Mouse (Mus musculus): ENCODE measurements around the gene Speg.

The Speg gene

DNA sequence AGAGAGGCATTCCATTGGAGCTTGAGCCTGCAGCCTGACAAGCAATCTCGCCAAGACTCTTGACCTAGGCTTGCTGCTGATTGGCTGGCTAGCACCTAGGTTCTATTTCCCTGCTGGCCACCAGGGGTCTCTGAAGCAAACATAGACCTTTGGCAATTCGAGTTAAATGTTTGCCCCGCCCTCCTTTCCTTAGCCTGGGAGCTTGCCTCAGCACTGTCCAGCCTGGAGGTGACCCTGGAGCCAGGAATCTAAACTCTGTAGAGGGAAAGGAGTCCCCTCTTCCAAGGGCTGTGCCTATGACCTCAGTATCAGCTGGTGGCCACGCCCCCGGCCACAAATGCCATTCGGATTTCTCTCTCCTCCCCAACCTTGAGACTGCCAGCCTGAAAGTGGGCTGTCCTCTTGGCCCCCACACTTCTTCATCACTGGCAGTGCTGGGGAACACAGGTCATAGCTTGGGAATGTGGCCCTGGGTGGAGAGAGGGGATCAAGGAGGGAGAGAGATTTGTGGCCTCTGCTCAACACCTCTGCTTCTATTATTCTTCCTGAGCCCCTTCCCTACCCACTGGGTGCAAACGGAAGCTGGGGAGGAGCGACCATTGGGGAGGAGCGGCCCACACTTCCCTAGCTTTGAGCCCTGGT is 23.8 kb downstream of the Speg start:
- peak; percentile 81 to 84 for DNase-seq

DNA sequence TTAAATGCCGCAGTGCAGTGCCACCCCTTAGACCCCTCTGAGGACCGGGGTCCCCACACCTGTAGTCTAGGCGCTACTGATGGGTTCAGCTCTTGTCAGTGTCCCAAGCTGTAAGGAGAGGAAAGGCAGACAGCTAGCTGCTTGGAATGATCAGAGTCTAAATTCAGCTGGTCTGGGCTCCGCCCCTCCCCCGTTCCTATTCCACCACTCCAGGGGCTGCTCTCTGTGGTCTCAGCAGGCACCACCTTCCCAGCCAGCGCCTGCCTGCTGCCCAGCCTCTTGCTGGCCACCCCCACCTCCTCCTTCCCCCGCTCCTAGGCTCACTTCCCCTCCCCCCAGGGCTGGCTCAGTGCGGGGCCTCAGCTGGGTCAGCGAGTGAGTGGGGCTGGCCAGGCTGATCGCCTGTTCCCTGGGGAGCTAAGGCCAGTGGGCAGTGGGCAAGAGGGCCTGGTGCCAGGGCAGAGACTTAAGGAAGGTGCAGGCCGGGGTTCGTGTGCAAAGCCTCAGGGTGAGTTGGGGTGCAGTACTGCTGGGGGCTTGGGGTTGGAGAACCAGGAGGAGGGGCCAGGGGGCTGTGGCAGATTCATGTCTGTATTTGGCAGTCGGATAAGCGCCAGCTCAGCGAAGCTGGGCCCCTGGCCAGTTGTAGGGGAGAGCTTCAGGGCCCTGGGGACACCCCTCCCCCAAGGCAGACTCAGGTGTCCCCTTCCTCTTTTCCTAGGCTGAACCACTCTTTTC is 24.8 kb downstream of the Speg start:
- peak; percentile 49 to 63 for DNase-seq

DNA sequence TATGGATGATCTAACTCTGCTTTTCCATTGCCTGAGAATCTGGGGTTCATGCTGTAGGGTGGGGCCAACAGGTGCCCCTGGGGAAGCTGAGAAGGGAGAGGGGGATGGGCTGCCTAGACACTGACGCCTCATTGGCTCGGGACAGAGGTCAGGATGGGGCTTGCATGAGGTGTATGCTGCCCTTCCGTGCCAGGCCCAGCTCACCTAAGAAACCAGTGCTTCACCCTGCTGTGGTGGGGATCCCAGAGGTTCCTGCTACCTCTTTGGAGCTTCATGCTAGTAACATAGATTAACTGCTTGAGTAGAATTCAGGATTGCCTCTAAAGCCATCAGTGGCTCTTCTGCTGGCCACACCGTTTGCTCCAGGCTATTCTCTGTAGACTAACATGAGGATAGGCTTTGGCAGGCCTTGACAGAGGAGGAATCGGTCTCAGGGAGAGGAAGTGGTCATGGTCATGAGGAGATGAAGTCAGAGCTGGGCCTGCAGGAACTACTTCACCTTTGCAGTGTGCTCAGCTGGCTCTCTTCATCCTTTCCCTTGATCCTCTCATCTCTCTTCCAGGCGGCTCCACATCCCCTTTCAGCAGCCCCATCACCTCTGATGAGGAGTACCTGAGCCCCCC is 25.5 kb downstream of the Speg start:
- DNase-seq, result no peak

DNA sequence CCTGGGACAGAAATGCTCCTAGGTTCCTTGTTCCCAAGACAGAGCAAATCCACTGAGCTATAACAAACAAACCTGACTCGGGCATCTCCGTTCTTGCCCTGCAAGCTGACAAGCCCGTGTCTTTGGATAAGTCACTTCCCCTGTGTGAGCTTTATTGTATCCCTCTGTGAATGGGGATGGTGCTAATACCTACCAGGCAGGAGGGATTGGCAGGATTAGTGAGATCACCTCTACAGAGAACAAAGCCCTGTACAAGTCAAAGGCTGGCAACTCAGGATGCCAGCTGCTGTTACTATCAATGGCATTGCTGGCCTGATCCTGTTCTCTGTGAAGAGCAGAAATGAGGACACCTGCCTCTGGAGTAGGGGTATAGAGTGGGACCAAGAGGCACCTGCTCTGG is 30.4 kb downstream of the Speg start:
- no peak for DNase-seq

DNA sequence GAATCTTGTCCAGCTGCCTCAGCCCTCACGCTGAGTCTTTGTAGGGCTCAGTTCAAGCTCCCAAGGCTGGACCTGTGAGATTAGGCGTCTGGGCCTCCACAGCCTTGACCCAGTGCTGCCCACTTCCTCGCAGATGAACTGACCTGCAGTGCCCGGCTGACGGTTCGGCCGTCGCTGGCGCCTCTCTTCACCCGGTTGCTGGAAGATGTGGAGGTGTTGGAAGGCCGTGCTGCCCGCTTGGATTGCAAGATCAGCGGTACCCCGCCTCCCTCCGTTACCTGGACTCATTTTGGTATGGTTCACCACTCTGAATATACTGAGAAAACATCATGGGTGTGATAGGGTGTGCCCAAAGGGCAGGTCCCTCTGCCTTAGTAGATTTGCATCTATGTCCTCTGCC is 31.1 kb downstream of the Speg start:
- no peak for DNase-seq

DNA sequence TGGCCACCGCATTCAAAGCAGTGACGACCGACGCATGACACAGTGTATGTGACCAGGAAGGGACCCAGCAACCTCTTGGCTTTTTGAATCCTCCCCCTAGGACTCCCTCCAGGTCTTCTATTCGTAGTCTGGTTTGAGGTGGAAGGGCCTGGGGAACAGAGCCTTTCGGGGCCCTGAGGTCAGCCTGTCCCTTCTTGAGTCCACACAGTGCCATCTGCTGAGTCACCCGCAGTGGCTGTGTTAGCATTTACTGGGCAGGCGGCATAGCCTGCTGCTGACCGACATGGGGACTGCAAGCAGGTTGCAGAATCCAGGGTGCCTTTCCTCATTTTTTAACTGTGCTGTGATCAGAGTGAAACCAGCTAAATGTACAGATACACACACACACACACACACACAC is 32.0 kb downstream of the Speg start:
- no peak for DNase-seq

DNA sequence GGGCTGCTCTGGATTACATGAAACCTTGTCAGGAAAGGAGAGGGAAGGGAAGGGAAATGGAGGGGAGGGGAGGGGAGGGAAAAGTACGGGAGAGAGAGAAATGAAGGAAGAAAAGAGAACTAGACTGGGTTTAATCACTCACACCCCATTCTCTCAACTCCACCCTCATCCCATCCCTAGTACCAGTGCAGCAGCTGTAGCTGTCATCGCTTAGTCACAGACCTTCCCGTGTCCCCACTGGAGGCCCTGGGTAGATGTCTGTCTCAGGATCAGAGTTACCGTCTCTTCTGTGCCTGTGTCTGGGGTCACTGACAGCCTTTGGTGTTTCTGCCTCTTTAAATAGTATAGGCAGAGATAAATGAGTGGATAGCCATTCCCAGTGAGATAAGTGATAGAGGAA is 33.1 kb downstream of the Speg start:
- no peak for DNase-seq

DNA sequence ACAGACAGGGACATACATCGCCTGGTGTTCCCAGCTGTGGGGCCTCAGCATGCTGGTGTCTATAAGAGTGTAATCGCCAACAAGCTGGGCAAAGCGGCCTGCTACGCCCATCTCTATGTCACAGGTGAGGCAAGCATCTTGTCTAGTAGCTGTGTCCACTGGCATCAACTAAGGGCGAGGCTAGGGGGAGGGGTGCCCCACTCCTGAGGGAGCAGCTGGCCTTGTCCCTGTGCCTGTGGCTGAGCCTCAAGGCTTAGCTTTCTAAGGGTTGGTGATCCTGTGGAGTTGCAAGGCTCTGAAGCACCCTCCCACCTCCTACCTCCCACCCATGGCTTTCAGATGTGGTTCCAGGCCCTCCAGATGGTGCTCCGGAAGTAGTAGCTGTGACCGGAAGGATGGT is 34.9 kb downstream of the Speg start:
- DNase-seq, result no peak

DNA sequence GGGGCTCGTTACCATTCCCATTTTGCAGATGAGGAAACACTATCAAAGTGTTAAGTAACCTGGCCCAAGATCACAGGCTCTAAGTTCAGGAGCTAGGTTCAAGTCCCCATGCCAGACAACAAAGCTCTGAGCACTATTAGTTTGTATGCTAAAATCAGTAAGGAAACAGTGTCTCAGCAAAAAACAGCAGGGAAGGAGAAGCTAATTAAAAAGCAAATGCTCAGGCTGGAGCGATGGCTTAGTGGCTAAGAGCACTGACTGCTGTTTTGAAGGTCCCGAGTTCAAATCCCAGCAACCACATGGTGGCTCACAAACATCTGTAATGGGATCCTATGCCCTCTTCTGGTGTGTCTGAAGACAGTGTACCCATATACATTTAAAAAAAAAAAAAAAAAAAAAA is 37.1 kb downstream of the Speg start:
- no peak for DNase-seq

DNA sequence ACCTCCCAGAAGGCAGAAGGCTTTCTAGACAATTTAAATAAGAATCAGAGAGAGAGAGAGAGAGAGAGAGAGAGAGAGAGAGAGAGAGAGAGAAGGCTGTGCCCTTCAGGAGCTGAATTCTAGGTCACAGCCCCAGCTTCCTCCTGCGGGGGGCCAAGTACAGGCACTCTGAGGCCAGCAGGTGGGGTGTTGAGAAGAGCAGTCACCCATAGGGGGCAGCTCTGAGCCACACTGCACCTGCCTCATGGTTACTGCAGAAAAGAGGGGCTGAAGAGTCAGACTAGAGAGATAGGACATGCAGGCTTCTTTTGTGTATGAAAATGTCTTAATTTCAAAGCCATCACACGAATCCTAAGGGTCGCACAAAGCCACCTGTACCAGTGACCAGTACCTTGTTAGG is 38.7 kb downstream of the Speg start:
- peak; percentile 76 to 82 for DNase-seq

DNA sequence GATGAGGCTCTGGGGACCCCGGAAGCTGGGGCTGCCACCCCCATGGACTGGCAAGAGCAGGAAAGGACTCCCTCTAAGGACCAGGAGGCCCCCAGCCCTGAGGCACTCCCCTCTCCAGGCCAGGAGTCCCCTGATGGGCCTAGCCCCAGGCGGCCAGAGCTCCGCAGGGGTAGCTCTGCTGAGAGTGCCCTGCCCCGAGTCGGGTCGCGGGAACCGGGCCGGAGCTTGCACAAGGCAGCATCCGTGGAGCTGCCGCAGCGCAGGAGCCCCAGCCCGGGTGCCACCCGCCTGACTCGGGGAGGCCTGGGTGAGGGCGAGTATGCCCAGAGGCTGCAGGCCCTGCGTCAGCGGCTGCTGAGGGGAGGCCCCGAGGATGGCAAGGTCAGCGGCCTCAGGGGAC is 46.7 kb downstream of the Speg start:
- no peak for DNase-seq

DNA sequence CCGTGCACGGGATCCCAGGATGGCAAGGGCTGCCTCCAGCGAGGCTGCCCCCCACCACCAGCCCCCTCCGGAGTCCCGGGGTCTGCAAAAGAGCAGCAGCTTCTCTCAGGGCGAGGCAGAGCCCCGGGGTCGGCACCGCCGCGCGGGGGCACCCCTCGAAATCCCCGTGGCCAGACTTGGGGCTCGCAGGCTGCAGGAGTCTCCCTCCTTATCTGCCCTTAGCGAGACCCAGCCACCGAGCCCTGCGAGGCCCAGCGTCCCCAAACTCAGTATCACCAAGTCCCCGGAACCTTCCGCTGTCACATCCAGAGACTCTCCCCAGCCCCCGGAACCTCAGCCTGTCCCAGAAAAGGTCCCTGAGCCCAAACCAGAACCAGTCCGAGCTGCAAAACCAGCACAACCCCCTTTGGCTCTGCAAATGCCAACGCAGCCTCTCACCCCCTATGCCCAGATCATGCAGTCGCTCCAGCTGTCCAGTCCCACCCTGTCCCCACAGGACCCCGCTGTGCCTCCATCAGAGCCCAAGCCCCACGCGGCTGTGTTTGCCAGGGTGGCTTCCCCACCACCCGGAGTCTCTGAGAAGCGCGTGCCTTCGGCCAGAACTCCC is 47.2 kb downstream of the Speg start:
- DNase-seq, result peak in 1 of 2 experiments; percentile 36

DNA sequence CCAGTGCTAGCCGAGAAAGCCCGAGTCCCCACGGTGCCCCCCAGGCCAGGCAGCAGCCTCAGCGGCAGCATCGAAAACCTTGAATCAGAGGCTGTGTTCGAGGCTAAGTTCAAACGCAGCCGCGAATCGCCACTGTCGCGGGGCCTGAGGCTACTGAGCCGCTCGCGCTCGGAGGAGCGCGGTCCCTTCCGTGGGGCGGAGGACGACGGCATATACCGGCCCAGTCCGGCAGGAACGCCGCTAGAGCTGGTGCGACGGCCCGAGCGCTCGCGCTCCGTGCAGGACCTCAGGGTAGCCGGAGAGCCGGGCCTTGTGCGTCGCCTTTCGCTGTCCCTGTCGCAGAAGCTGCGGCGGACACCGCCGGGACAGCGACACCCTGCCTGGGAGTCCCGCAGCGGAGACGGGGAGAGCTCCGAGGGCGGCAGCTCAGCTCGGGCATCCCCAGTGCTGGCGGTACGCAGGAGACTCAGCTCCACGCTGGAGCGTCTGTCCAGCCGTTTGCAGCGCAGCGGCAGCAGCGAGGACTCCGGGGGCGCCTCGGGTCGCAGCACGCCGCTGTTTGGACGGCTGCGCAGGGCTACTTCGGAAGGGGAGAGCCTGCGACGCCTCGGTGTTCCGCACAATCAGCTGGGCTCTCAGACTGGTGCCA is 47.9 kb downstream of the Speg start:
- peak in 1 of 2 experiments; percentile 51 for DNase-seq

DNA sequence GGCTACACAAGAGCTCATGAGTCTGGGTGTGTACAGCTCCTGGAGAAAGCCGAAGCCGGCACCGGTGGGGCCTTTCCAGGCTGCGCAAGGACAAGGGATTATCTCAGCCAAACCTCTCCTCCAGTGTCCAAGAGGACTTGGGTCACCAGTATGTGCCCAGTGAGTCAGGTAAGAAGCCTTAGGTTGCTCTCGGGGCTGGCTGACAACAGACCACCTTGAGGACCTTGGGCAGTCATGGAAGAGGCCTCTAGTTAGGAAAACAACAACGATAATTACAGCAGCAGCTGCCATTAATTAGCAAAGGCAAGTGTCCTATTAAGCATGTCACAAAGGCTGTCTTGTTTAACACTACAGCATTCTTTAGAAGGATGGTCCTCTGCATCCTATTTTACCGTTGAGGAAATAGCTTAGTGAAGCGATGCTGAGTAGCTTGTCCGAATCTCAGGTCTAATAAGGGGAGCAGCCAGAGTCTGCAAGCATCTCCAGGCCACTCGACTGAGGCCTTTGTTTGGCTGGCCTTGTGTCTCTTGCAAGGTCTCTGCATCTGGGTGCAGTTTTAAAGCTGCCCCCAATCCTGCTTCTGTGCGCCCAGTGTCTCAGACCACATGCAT is 48.8 kb downstream of the Speg start:
- DNase-seq, result no peak

DNA sequence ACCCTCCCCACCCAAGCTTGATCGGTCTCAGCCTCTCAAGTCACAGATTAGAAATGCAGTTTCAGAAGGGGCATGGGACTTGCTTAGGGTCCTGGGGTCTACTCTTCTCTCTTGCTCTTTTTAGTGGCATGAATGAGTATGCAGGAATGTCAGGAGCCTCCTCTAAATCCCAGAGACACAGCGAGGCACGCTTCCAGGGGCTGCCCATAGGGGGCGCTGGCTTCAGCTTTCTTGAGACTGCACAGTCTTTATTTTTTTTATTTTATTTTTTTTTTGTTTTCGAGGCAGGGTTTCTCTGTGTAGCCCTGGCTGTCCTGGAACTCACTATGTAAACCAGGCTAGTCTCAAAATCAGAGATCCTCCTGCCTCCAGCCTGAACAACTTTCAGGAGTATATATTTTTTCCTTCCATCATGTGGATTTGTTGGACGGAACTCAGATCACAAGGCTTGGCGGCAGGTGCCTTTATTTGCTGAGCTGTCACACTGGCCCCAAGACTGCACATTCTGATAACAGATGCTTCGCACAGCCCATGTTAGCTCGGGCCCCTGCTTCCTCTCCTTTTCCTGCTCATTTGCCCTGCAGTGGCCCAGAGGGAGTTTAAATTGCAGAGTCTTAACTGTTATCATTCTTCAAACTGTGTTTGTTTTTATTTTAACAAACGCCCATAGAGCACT is 50.8 kb downstream of the Speg start:
- DNase-seq, result peak; percentile 76 to 85

DNA sequence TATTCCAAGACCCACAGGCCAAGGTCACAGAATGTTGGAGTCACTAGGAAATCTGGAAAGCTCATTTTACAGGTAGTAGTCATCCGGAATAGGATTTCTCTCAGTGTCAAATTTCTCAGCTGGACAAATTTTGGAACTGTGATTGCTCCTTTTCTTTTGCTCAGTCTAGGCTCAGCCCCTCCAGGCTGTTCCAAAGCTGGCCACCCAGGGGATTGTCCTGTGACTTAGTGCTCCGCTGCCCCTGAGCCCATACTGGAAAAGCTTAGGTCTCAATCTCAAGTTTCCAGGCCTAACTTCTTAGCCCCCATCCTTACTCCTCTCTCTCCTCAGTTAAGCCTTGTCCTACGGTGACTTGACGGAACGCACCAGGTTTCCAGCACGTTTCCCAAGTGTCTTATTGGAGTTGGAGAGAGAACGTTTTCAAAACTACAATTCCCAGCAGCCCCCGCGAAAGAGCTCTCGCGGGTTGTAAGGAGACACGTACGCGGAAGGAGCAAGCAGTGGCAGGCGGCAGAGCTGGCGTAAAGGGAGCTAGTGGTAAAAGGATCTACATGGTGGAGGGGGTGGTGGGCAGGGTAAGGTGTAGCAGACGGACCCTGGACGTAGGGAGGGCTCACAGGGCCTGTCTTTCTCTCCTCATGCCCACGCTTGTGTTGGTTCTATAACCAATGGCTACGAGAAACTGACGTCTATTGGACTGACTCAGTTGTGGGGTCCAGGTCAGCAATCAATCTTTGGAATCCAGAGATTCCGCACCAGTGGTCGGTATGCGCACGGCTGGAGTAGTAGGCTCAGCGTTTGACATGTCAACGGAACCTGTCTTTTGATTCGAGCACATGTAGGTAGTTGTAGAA is 60.6 kb downstream of the Speg start, which contains the start of gene Gmppa:
TSS of gene Gmppa (plus strand) at position 456 of the 854 bp plus-strand sequence.
- peak; percentile 84 to 87 for DNase-seq

DNA sequence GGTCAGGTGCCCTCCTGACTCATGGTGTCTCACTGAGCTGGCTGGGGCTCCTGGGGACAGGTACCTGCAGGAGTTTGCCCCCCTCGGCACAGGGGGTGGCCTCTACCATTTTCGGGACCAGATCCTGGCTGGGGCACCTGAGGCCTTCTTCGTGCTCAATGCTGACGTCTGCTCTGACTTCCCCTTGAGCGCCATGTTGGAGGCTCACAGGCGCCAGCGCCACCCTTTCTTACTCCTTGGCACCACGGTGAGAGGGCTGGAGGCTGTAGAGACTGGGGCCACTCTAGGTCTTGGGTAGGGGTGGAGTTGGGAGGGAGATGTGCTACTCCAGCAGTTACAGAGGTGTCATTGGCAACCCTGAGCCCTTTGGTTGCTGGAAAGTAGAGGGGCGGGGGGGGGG is 63.7 kb downstream of the Speg start:
- DNase-seq, result no peak

DNA sequence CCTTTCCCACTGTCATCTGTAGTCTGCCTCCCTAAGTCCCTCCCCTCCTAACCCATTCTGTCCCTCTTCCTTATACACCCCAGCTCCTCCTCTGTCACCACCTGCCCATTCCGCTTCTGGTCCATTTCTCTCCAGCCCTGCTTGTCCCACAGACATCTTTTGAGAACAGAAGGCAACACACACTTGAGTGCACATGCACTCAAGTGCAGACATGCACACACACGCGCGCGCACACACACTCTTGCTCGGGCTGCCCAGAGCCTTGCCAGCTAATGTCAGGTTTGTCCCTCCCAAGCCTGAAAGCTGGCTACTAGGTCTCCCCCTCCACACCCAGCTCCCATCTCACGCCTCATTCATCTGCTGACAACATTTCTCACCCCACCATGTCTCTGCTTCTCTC is 65.6 kb downstream of the Speg start:
- DNase-seq, result peak; percentile 69 to 79

DNA sequence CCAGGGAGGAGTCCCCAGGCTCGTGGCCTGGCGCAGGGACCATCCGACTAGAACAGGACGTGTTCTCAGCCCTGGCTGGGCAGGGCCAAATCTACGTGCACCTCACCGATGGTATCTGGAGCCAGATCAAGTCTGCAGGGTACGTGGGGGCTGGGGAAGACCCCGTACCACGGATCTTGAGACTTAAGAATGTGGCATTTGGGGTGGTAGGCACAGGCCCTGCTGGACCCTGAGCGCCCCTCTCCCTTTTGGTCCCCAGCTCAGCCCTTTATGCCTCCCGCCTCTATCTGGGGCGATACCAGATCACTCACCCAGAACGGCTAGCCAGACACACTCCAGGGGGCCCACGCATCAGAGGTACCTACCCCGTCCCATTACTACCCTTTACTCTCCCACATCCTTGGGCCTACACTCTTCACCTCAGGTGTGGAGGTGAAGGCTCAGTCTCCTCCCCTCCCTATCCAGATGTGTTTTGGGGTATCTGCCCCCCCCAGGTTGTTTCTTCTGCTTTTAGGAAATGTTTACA is 66.4 kb downstream of the Speg start:
- DNase-seq, result peak; percentile 43 to 54

DNA sequence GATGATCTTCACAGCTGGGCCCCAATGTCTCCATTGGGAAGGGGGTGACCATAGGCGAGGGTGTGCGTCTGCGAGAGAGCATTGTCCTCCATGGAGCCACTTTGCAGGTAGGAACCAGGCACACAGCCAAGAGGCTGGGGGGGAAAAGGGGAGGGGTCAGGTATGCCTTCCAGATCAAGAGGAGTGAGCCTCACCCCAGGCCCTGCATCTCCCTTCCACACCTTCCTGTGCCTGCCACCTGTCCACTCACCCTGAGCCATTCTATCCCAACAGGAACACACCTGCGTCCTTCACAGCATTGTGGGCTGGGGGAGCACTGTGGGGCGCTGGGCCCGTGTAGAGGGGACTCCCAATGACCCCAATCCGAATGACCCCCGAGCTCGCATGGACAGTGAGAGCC is 67.1 kb downstream of the Speg start:
- DNase-seq, result peak; percentile 62 to 75

DNA sequence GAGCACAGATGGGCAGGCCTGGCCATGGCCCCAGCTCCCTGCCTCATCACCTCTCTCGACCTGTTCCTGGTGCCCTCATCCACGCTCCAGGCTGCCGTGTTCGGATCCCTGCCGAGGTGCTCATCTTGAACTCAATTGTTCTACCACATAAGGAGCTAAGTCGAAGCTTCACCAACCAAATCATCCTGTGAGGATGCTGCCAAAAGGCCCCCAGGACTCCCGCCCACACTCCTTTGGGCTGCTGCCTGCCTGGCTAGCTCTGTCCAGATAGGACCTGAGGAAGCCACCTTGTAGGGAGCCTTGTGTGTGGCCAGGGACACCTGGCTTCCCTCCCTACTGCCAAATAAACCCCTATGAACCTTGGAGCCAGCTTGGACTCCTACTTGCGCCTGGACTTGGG is 67.7 kb downstream of the Speg start:
- DNase-seq, result peak; percentile 79 to 91
